Comparison of ENCODE assay signal across 27 mouse cellular contexts in genomic region chr5:125505968-125506367, GRCm38 (mm10). TPM values are rescaled to one million over a fixed set of nuclear protein-coding genes. Genes with fewer than 3 reads are reported as not detected.
A peak's percentile ranks its signal among the peaks of the same experiment; 100 is the strongest.
DNase-seq lines count a peak whose midpoint lies in the region; ATAC-seq and TF ChIP-seq lines count a peak whose summit lies in the region.
"Had no signal": no experiment of that assay in that cellular context is flagged by ENCODE, and none has a peak within 500 bp of the region (broad histone marks: within the 10 kb centered on the region; RNA-seq: fewer than 3 reads in every experiment).

No protein-coding gene starts in this region.

- 0 out of 2 replicates have a peak overlapping the region, but pooled peaks have one; percentile 39 for H3K27ac ChIP-seq in kidney, embryonic 16.5 days (ENCODE audit: low read length)
- no peak overlapping the region for H3K27ac ChIP-seq in hindbrain, postnatal 0 days
- 0 out of 2 replicates have a peak overlapping the region, but pooled peaks have one; percentile 22 for H3K27ac ChIP-seq in neural tube, embryonic 14.5 days (ENCODE audit: low read depth, low read length)
- H3K27ac ChIP-seq: embryonic facial prominence, embryonic 10.5 days; forebrain, embryonic 15.5 days; heart, embryonic 13.5 days; kidney, postnatal 0 days; limb, embryonic 10.5 days; midbrain, embryonic 15.5 days had no signal

- intact Hi-C loops in left cerebral cortex, postnatal 36 days (cut with DNase I) = no loop called here
- intact Hi-C loops in left cerebral cortex, postnatal 10 days (cut with DNase I) = no loop called here

- no peak overlapping the region for H3K4me2 ChIP-seq in kidney, embryonic 16.5 days (replicated peaks; ENCODE audit: low read depth, low read length)
- H3K4me2 ChIP-seq in hindbrain, postnatal 0 days (ENCODE audit: low read depth, low read length) = no peak overlapping the region
- H3K4me2 ChIP-seq in neural tube, embryonic 14.5 days (ENCODE audit: low read depth, low read length) = no peak overlapping the region
- H3K4me2 ChIP-seq: forebrain, embryonic 15.5 days; heart, embryonic 13.5 days; midbrain, embryonic 15.5 days had no signal

- no peak overlapping the region for H3K4me3 ChIP-seq in kidney, embryonic 16.5 days (ENCODE audit: low read length)
- no peak overlapping the region for H3K4me3 ChIP-seq in hindbrain, postnatal 0 days (ENCODE audit: low read length)
- H3K4me3 ChIP-seq in neural tube, embryonic 14.5 days (ENCODE audit: low read depth, low read length) = no peak overlapping the region
- H3K4me3 ChIP-seq: embryonic facial prominence, embryonic 10.5 days; forebrain, embryonic 15.5 days; heart, embryonic 13.5 days; limb, embryonic 10.5 days; midbrain, embryonic 15.5 days had no signal

- no peak overlapping the region for H3K9ac ChIP-seq in kidney, embryonic 16.5 days (replicated peaks; ENCODE audit: low read length)
- no peak overlapping the region for H3K9ac ChIP-seq in hindbrain, postnatal 0 days (replicated peaks; ENCODE audit: low read length)
- H3K9ac ChIP-seq in neural tube, embryonic 14.5 days (replicated peaks; ENCODE audit: low read depth, low read length) = no peak overlapping the region
- H3K9ac ChIP-seq: forebrain, embryonic 15.5 days; heart, embryonic 13.5 days; midbrain, embryonic 15.5 days had no signal

- no peak for DNase-seq in kidney, postnatal 25 days
- DNase-seq in left cerebral cortex, postnatal 36 days (ENCODE audit: low spot score in 2 of 2) = peak; percentile 56 to 75
- DNase-seq in left cerebral cortex, postnatal 10 days (ENCODE audit: extremely low spot score in 1 of 2, low spot score in 2 of 2) = no peak
- DNase-seq in hindbrain, postnatal 0 days (ENCODE audit: low spot score) = peak; percentile 28
- no peak for DNase-seq in liver
- DNase-seq: adrenal gland, adult 2 months; cerebellum, adult 11-12 months; cerebellum, postnatal 10 days; gastrocnemius, postnatal 25 days; heart, adult 18-20 months; heart, postnatal 14 days; kidney, adult 11 months; lung, postnatal 4 days; right cerebral cortex, postnatal 25 days; thymus, postnatal 25 days had no signal

- H3K36me3 ChIP-seq in kidney, embryonic 16.5 days (ENCODE audit: insufficient read depth, low read length) = peaks cover 33% of the 10 kb centered on the region
- H3K36me3 ChIP-seq in hindbrain, postnatal 0 days (ENCODE audit: insufficient read depth, low read length) = peaks cover 46% of the 10 kb centered on the region
- peaks cover 22% of the 10 kb centered on the region for H3K36me3 ChIP-seq in neural tube, embryonic 14.5 days (ENCODE audit: control insufficient read depth, insufficient read depth, low read length)

- H3K9me3 ChIP-seq in kidney, embryonic 16.5 days (ENCODE audit: low read length) = no peaks in the 10 kb centered on the region
- H3K9me3 ChIP-seq in hindbrain, postnatal 0 days (ENCODE audit: low read length) = no peaks in the 10 kb centered on the region
- no peaks in the 10 kb centered on the region for H3K9me3 ChIP-seq in neural tube, embryonic 14.5 days (ENCODE audit: control insufficient read depth, low read length)
- H3K9me3 ChIP-seq: embryonic facial prominence, embryonic 10.5 days; forebrain, embryonic 15.5 days; heart, embryonic 13.5 days; limb, embryonic 10.5 days; midbrain, embryonic 15.5 days had no signal

- TF ChIP-seq CTCF in hindbrain, postnatal 0 days (IDR thresholded peaks at IDR 0.05; ENCODE audit: low read depth) = no peak

- H3K4me1 ChIP-seq in kidney, embryonic 16.5 days (ENCODE audit: insufficient read depth, low read length) = peaks cover 2% of the 10 kb centered on the region; the same call in 1 of the 2 replicates
- no peaks in the 10 kb centered on the region for H3K4me1 ChIP-seq in hindbrain, postnatal 0 days (ENCODE audit: insufficient read depth, low read length)
- H3K4me1 ChIP-seq in neural tube, embryonic 14.5 days (ENCODE audit: control insufficient read depth, insufficient read depth, low read length) = 0 out of 2 replicates have a peak, but pooled peaks cover 4% of the 10 kb centered on the region
- H3K4me1 ChIP-seq: heart, embryonic 13.5 days; limb, embryonic 10.5 days had no signal

- WGBS in kidney, embryonic 16.5 days = 64% methylated on average over 15 of the region's 15 CpGs
- WGBS in hindbrain, postnatal 0 days = 59% methylated on average over 15 of the region's 15 CpGs
- WGBS in neural tube, embryonic 14.5 days = 51% methylated on average over 15 of the region's 15 CpGs

- no peaks in the 10 kb centered on the region for H3K27me3 ChIP-seq in kidney, embryonic 16.5 days (ENCODE audit: insufficient read depth, low read length)
- no peaks in the 10 kb centered on the region for H3K27me3 ChIP-seq in hindbrain, postnatal 0 days (ENCODE audit: insufficient read depth, low read length)
- H3K27me3 ChIP-seq in neural tube, embryonic 14.5 days (ENCODE audit: control insufficient read depth, insufficient read depth, low read length) = no peaks in the 10 kb centered on the region
- H3K27me3 ChIP-seq: forebrain, embryonic 15.5 days; heart, embryonic 13.5 days; midbrain, embryonic 15.5 days had no signal

- no peak; the same call in 1 of the 2 replicates for ATAC-seq in kidney, embryonic 16.5 days (ENCODE audit: low FRiP score, low TSS enrichment)
- no peak for ATAC-seq in hindbrain, postnatal 0 days
- ATAC-seq in neural tube, embryonic 14.5 days (ENCODE audit: low read depth) = peak; percentile 54; the same call in 1 of the 2 replicates
- ATAC-seq: forebrain, embryonic 15.5 days; midbrain, embryonic 15.5 days had no signal

RNA-seq across cellular contexts. Expression of gene Tmem132b, which starts 25.6 kb away (rescaled TPM):
- polyA plus RNA-seq in kidney, embryonic 16.5 days (2015; fragmentation: Nextera tagmentation; extraction: Ambion mirVana) = 0.18 and 0.39 TPM in 2 replicates
- total RNA-seq in left cerebral cortex, postnatal 36 days (2021) = 100 to 1,000 TPM; 140 to 144 TPM
- total RNA-seq in left cerebral cortex, postnatal 10 days (2021) = 100 to 1,000 TPM; 109 to 114 TPM
- 45.9 and 46.6 TPM in 2 replicates for total RNA-seq in hindbrain, postnatal 0 days (2014; rRNA removed)
- 6.1 and 6.9 TPM in 2 replicates for polyA plus RNA-seq in hindbrain, postnatal 0 days (2015; fragmentation: Nextera tagmentation; extraction: Ambion mirVana)
- polyA plus RNA-seq in neural tube, embryonic 14.5 days (2014; fragmentation: Nextera tagmentation; extraction: Ambion mirVana) = 5.5 and 6.2 TPM in 2 replicates
- total RNA-seq: heart, adult 18-20 months; heart, postnatal 14 days; liver, adult 2 months; MEL had no signal
- polyA plus RNA-seq: liver, adult 2 months; liver, embryonic 16.5 days; lung, embryonic 16.5 days had no signal

RNA-seq across cellular contexts. Expression of gene Aacs, which starts 30.4 kb away (rescaled TPM):
- 39.8 and 41.1 TPM in 2 replicates for polyA plus RNA-seq in kidney, embryonic 16.5 days (2015; fragmentation: Nextera tagmentation; extraction: Ambion mirVana)
- total RNA-seq in left cerebral cortex, postnatal 36 days (2021) = 10 to 100 TPM; 41.0 to 51.2 TPM
- 10 to 100 TPM; 84.1 to 96.1 TPM for total RNA-seq in left cerebral cortex, postnatal 10 days (2021)
- total RNA-seq in hindbrain, postnatal 0 days (2014; rRNA removed) = 124 and 125 TPM in 2 replicates
- polyA plus RNA-seq in hindbrain, postnatal 0 days (2015; fragmentation: Nextera tagmentation; extraction: Ambion mirVana) = 77.3 and 77.6 TPM in 2 replicates
- polyA plus RNA-seq in neural tube, embryonic 14.5 days (2014; fragmentation: Nextera tagmentation; extraction: Ambion mirVana) = 78.9 and 79.8 TPM in 2 replicates

Comparison
In these comparisons a context has a peak if more than half of its experiments do, and no peak if none do; other contexts are left out.
1. DNase-seq: peak in left cerebral cortex, postnatal 36 days (2 of 2) and hindbrain, postnatal 0 days (single experiment); none in kidney, postnatal 25 days (0 of 2), left cerebral cortex, postnatal 10 days (0 of 2) and liver (single experiment).